Mouse (Mus musculus): ENCODE data around the gene Eps8l1. TPM values are rescaled to one million over a fixed set of nuclear protein-coding genes. Genes with fewer than 3 reads are reported as not detected.

Eps8l1 gene
- total RNA-seq, 2 experiments from 2014 or later = 1.6 to 5.0 TPM

DNA sequence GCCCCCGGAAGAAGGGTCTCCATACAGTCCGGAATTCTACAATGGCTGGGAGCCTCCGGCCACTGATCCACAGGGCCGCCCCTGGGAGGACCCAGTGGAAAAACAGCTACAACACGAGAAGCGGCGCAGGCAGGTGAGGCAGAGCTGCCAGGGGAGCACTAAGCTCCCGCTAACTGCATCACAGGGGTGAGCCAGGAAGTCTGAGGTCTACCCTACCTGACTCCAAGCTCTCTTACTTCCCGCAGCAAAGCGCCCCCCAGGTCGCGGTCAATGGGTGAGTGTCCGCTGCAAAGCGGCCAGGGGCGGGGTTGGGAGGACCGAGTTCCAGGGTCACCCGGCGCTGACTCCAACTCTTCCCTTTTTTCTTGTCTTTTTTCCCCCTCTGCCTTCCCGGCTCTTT, 13.5 kb downstream of the Eps8l1 start:
- no peak for ATAC-seq (replicated peaks; ENCODE audit: poor library complexity, severe bottlenecking)

DNA sequence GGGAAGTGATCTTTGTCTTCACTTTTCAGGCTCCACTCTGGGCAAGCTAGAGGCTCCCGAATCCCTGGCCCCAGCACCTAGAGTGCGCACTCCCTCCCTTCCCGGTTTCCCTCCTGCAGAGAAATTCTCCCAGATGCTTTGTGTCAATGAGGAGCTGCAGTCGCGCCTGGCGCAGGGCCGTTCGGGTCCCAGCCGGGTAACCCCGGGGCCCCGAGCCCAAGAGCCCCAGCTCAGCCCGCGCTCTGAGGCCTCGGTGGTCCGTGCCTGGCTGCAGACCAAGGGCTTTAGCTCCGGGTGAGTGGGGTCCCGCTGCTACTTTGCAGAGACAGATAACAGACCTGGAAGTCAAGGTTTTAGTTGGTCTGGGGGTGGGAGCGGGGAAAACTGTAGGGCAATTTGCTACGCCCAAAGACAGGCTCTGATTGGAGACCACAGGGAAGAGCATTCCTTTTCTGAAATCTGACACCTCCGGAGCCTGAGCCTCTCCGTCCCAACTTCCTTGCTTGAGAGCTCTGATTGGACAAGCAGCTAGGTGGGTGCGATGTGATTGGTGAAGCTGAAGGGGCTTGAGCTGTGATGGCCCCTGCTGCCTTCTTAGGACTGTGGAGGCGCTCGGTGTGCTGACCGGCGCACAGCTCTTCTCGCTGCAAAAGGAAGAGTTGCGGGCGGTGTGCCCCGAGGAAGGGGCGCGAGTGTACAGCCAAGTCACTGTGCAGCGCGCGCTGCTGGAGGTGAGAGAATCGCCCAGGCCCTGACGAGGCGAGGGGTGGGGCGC, 17.7 kb downstream of the Eps8l1 start:
- ATAC-seq (replicated peaks; ENCODE audit: poor library complexity, severe bottlenecking) = peak; percentile 81

- no peak for ATAC-seq (replicated peaks; ENCODE audit: poor library complexity, severe bottlenecking)
These were observed 18.4 kb downstream of the Eps8l1 start for GRCm38 (mm10) chr7:4478796-4479291.

DNA sequence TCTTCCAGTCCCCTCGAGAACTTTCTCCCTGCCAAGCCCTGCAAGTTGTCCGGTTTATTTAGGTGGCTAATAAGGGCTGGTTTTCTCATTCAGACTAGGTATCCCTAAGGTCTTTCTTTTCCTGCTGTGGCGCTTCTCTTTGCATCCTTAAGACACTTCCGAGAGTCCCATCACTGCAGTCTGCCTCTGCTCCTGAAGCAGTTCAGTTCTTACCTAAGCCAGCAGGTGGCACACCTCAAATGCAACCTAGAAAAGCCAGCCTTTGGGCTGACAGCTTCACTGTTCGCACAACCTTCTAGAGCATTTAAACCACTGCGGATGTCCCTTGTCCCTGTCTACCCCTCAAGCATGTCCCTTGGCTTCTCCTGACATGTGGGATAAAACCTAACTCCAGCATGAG, 19.2 kb downstream of the Eps8l1 start:
- peak; percentile 38; the same call in 1 of the 2 replicates for ATAC-seq (replicated peaks; ENCODE audit: poor library complexity, severe bottlenecking)

GRCm38 (mm10) chr7:4482281-4482680, 21.8 kb downstream of the Eps8l1 start:
- no peak for ATAC-seq (replicated peaks; ENCODE audit: poor library complexity, severe bottlenecking)

- ATAC-seq (replicated peaks; ENCODE audit: poor library complexity, severe bottlenecking) = peak; percentile 37
These were observed 30.8 kb downstream of the Eps8l1 start for GRCm38 (mm10) chr7:4491308-4491707.

- ATAC-seq (replicated peaks; ENCODE audit: poor library complexity, severe bottlenecking) = peak; percentile 97
These were observed 32.1 kb downstream of the Eps8l1 start for GRCm38 (mm10) chr7:4492284-4493224.

DNA sequence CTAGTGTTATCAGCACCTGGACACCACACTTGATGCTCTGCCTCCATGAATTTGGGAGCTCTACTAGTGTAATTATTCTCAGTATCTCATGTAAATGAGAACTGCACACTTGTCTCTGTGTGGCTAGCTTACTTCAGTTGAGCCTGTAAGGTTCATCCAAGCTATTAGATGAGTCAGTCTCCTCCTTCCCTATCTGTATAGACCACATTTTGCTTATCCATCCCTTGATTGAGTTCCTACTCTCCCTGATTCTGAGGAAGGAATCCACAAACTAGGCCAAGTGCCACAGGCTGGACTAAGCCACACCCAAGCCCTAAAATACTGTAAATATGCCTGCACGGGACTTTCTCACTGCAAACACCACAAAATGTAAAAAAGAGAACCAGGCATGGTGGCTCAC, 33.5 kb downstream of the Eps8l1 start:
- no peak for ATAC-seq (replicated peaks; ENCODE audit: poor library complexity, severe bottlenecking)

- no peak for ATAC-seq (replicated peaks; ENCODE audit: poor library complexity, severe bottlenecking)
These were observed 36.0 kb downstream of the Eps8l1 start for GRCm38 (mm10) chr7:4496468-4496867.

DNA sequence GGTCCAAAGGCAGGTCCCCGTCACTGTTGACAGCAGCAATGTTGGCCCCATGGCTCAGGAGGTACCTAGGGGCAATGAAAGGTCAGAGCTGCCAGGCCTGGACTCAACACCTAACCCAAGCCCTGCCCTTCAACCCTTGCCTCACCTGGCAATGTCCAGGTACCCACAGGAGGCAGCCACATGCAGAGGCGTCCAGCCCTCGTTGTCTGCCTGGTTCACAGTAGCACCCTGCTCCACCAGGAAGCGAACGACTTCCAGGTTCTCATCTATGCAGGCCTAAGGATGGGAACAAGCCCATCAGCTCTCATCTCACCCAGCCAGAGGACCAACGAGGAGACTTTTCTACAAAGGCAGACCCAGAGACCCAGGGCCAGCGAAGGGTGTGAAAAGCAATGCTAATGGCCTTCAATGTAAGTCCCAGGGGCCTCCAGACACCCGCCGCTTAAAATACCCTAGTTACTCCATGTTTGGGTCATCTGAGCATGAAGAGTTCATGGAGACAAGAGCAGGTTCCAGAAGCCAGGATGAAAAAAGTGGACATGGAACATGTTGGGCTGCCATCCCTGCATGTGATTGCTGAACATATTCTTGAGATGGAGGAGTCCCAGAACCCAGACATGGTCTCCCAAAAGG, 36.9 kb downstream of the Eps8l1 start:
- ATAC-seq (replicated peaks; ENCODE audit: poor library complexity, severe bottlenecking) = no peak

GRCm38 (mm10) chr7:4498251-4498650, 37.8 kb downstream of the Eps8l1 start:
- peak; percentile 20 for ATAC-seq (replicated peaks; ENCODE audit: poor library complexity, severe bottlenecking)

DNA sequence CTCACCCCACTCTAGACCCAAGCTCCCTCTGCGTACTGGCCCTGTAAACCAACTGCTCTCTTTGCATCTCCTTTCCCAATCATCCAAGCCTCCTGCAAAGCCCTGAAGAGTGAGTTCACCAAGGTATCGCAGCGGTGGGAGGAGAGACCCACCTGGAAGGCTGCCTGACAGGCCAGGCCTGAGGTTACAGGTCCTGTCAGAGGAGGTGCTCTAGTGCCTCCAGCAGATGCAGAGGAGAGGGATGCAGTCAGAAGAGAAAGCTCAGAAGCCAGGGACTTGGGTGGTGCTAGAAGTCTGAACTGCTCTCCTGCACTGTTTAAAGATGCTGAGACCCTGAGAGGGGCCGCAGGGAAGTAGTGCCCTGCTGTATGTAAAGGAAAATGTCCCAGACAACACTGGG, 38.6 kb downstream of the Eps8l1 start:
- no peak for ATAC-seq (replicated peaks; ENCODE audit: poor library complexity, severe bottlenecking)

DNA sequence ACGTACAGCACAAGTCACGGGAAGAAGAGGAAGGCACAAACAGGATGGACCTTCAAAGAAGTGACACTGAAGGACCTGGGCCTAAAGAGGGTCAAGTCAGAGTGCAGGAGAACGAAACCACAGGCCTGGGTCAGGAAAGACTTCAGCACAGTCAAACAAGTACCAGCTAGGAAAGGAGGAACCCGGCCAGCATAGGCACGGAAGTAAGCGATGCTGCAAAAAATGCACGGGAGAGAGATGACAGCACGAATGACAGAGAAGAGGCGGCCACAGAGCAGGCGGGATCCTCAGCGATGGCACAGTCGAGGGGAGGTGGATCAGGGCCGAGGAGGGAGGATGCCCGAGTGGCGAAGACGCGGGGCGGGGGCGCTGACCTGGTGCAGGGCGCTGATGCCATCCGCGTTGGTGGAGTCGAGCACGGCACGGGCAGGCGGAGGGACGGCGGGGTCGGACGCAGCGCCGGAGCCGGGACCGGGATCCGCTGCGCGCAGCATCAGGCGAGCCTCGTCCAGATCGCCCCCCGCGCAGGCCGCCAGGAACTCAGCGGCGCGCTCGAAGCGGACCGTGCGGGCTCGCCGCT, 40.5 kb downstream of the Eps8l1 start:
- ATAC-seq (replicated peaks; ENCODE audit: poor library complexity, severe bottlenecking) = peak; percentile 33

DNA sequence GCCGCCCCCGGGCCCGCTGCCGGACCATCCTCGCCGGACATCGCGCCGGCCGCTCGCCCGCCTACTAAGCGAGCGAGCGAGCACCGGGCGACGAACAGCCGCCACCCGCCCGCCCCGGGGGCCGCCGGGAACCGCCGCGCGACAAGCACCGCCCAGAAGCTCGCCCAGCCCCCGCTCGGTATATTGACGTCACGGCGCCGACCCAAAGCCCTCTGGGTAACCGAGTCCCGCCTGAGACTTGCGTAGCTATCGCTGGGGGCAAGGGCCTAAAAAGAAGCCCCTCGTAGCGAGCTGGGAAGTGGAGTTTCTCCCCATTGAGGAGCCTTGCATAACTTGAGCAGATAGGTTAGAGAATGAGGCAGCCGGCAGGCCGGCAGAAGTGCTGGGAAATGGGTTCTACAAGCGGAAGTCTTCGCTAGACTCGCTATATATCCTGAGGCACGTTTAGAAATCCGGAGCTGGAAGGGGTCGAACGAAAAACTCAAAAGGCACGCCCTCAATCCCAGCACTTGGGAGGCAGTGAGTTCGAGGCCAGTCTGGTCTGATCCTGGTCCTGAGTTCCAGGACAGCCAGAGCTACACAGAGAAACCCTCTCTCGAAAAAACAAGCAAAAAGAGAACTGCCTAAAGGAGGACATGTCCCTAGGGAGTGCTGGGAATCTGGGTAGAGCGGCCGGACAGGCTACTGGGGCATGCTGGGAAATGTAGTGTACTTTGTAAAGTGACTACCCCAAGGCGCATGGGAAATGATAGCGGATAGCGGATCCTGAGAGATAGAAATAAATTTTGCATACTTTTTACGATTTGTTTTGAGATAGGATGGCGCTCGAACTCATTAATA, 41.3 kb downstream of the Eps8l1 start, which contains the start of gene Ppp1r12c:
Ppp1r12c (minus strand) TSS at position 123 of the 840 bp plus-strand sequence.
- peak; percentile 65 for ATAC-seq (replicated peaks; ENCODE audit: poor library complexity, severe bottlenecking)

DNA sequence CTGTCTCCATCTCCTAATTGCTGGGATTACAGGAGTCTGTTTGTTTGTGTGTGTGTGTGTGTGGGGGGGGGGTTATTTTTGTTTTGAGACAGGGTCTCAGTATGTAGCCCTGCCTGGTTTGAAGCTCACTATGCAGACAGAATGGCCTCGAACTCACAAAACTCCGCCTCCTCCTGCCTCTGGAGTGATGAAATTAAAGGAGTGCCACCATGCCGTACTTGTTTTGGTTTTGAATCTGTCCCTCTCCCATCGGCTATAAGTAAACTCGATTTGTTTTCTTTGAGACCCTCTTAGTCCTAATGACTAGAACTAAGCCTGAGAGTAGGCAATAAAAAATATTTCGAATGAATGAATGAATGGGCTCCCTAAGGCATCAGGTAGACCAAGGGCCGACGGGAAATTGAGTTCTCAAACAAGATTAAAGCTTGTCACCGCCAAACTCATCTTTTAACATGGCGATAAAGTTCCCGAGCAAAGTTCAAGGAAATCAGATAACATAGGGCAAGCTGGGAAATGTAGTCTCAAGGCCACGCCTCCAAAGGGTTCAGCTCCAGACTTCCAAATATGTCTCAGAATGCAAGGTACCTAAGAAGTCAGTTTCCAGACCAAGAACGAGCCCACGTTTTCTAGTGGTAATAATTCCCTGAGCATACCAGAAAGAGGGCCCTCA, 42.1 kb downstream of the Eps8l1 start:
- no peak for ATAC-seq (replicated peaks; ENCODE audit: poor library complexity, severe bottlenecking)

- ATAC-seq (replicated peaks; ENCODE audit: poor library complexity, severe bottlenecking) = no peak
These were observed 42.6 kb downstream of the Eps8l1 start for GRCm38 (mm10) chr7:4503100-4503499.

GRCm38 (mm10) chr7:4503858-4504257, 43.4 kb downstream of the Eps8l1 start:
- ATAC-seq (replicated peaks; ENCODE audit: poor library complexity, severe bottlenecking) = peak; percentile 7

GRCm38 (mm10) chr7:4504646-4505435, 44.4 kb downstream of the Eps8l1 start:
- ATAC-seq (replicated peaks; ENCODE audit: poor library complexity, severe bottlenecking) = peak; percentile 32
